Mouse (Mus musculus) bone marrow macrophage, adult 2 months (primary cell): ENCODE data around the gene Sox5.

Experiments
- CTCF ChIP-seq: IDR thresholded peaks from 2 replicates; pipeline ENCODE4 v1.5.1; 2012; ENCODE audit warnings: low read depth, mild to moderate bottlenecking, low read length, moderate library complexity
- POLR2A ChIP-seq: IDR thresholded peaks from 2 replicates; pipeline ENCODE4 v1.6.1; 2012; ENCODE audit warnings: mild to moderate bottlenecking, low read depth, low read length, borderline replicate concordance

DNA sequence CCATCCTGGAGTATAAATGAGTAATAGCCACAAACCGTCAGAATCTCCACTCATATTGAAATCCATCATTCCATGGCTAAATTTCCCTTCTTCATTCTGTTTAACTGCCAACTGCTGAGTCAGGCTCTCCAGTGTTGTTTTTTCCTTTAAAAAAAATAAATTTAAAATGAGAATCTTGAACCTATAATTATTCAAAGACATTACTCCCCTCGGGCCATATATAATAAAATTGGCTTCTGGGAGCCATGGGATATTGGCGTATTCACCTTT is 937.1 kb downstream of the Sox5 start:
- TF ChIP-seq CTCF (no peak), POLR2A (no peak)
